Mouse (Mus musculus) cerebellum, postnatal 10 days (tissue): ENCODE measurements around the gene Serpinb9b.

Source experiments
- DNase-seq, 2 experiments: peaks; one replicate each; pipeline ENCODE4 v3.0.0; 2021; ENCODE audit warnings: mixed read lengths in 2 of 2

Serpinb9b gene

GRCm38 (mm10) chr13:33048187-33048586 is 21.0 kb downstream of the Serpinb9b start:
- DNase-seq = no peak

GRCm38 (mm10) chr13:33051697-33052096 is 24.5 kb downstream of the Serpinb9b start:
- no peak for DNase-seq

- no peak for DNase-seq
These were observed 35.8 kb downstream of the Serpinb9b start for GRCm38 (mm10) chr13:33063048-33063447.

- DNase-seq = no peak
These were observed 40.3 kb downstream of the Serpinb9b start for GRCm38 (mm10) chr13:33067387-33067977.

- DNase-seq = no peak
These were observed 40.9 kb downstream of the Serpinb9b start for GRCm38 (mm10) chr13:33068164-33068563.

GRCm38 (mm10) chr13:33071776-33072175 is 44.6 kb downstream of the Serpinb9b start:
- DNase-seq = no peak

- peak; percentile 27 to 52 for DNase-seq
These were observed 46.8 kb downstream of the Serpinb9b start for GRCm38 (mm10) chr13:33074029-33074428.

GRCm38 (mm10) chr13:33076247-33076646 is 49.0 kb downstream of the Serpinb9b start:
- DNase-seq = no peak

- DNase-seq = no peak
These were observed 49.9 kb downstream of the Serpinb9b start for GRCm38 (mm10) chr13:33077026-33077685.

GRCm38 (mm10) chr13:33078056-33078705 is 51.0 kb downstream of the Serpinb9b start, which contains the start of gene Serpinb1b:
Gene Serpinb1b (plus strand): TSS chr13:33078575.
- peak in 1 of 2 experiments; percentile 30 for DNase-seq

- peak; percentile 18 to 59 for DNase-seq
These were observed 52.2 kb downstream of the Serpinb9b start for GRCm38 (mm10) chr13:33079391-33079790.

GRCm38 (mm10) chr13:33080356-33080755 is 53.1 kb downstream of the Serpinb9b start:
- DNase-seq = peak; percentile 74 to 78

GRCm38 (mm10) chr13:33083834-33084233 is 56.6 kb downstream of the Serpinb9b start:
- no peak for DNase-seq

- peak; percentile 82 to 86 for DNase-seq
These were observed 57.9 kb downstream of the Serpinb9b start for GRCm38 (mm10) chr13:33084975-33085694.

GRCm38 (mm10) chr13:33085695-33086432 is 58.6 kb downstream of the Serpinb9b start:
- peak; percentile 82 to 88 for DNase-seq

GRCm38 (mm10) chr13:33089566-33089965 is 62.4 kb downstream of the Serpinb9b start:
- no peak for DNase-seq

- no peak for DNase-seq
These were observed 63.3 kb downstream of the Serpinb9b start for GRCm38 (mm10) chr13:33090546-33090945.

- DNase-seq = no peak
These were observed 64.1 kb downstream of the Serpinb9b start for GRCm38 (mm10) chr13:33091306-33091705.
